Mouse (Mus musculus): ENCODE measurements around the gene Rab4a.

GRCm38 (mm10) chr8:123807024-123807431, 1.2 kb downstream of the Rab4a start:
- TF ChIP-seq POLR2A (IDR thresholded peaks at IDR 0.05; ENCODE audit: control insufficient read depth, low read depth, low read length) (no peak), CTCF (IDR thresholded peaks at IDR 0.05; ENCODE audit: control insufficient read depth, insufficient read depth, insufficient replicate concordance, low read depth, low read length) (no peak)
